Comparison of ENCODE assay signal across 20 mouse cellular contexts in the genomic region with DNA sequence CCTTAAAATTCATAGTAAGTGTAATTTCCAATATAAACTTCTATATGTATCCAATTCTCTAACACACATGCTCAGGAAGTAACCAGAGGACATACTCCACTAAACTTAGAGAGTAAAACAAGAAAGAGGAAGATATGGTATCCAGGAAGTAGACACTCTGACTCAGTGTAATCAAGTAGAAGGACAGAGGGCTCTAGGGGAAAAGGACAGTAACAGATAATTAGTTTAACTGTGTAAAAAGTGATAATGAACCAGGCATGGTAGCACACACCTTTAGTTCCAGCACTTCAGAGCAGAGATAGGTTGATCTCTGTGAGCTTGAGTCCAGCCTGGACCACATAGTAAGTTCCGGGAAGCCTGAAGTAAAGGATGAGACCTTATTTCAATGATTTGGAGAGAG. TPM values are rescaled to one million over a fixed set of nuclear protein-coding genes. Genes with fewer than 3 reads are reported as not detected.
DNase-seq lines count a peak whose midpoint lies in the region; ATAC-seq and TF ChIP-seq lines count a peak whose summit lies in the region.
"Had no signal": no experiment of that assay in that cellular context is flagged by ENCODE, and none has a peak within 500 bp of the region (broad histone marks: within the 10 kb centered on the region; RNA-seq: fewer than 3 reads in every experiment).

No protein-coding gene starts in this region.

- no peak overlapping the region for H3K4me3 ChIP-seq in testis, adult 2 months (ENCODE audit: control insufficient read depth, low read depth, low read length)
- H3K4me3 ChIP-seq: embryonic facial prominence, embryonic 15.5 days; erythroblast, embryonic 14.5 days; forebrain, embryonic 10.5 days; heart, adult 2 months; heart, embryonic 15.5 days; hindbrain, embryonic 13.5 days had no signal

- no peaks in the 10 kb centered on the region for H3K27me3 ChIP-seq in testis, adult 2 months (ENCODE audit: control insufficient read depth, insufficient read depth, low read length)
- H3K27me3 ChIP-seq: embryonic facial prominence, embryonic 15.5 days; heart, embryonic 15.5 days; hindbrain, embryonic 13.5 days had no signal

- 0 out of 2 replicates have a peak overlapping the region, but pooled peaks have one; percentile 8 for H3K27ac ChIP-seq in testis, adult 2 months (ENCODE audit: control insufficient read depth, insufficient read depth, low read depth, low read length)
- H3K27ac ChIP-seq: embryonic facial prominence, embryonic 15.5 days; forebrain, embryonic 10.5 days; heart, adult 2 months; heart, embryonic 15.5 days; hindbrain, embryonic 13.5 days; hindbrain, postnatal 0 days had no signal

- DNase-seq in testis, postnatal 14 days (ENCODE audit: low spot score): no peak
- no peak for DNase-seq in right cerebral cortex, postnatal 14 days
- no peak for DNase-seq in urinary bladder, postnatal 10 days (ENCODE audit: low spot score)
- DNase-seq: adrenal gland, postnatal 14 days; cerebellum, adult 18-20 months; cerebellum, adult 9-11 months; embryo, embryonic 11 days; gastrocnemius, postnatal 10 days; heart, adult 2 months; heart, postnatal 14 days had no signal

- peak; percentile 72; the same call in 1 of the 2 replicates for ATAC-seq in common myeloid progenitor, adult 5-6 weeks (replicated peaks; ENCODE audit: low read depth, poor library complexity, severe bottlenecking)
- peak; percentile 58 for ATAC-seq in megakaryocyte progenitor cell, adult 5-6 weeks (replicated peaks; ENCODE audit: poor library complexity)
- ATAC-seq: forebrain, embryonic 14.5 days; hindbrain, postnatal 0 days had no signal

- TF ChIP-seq CTCF in testis, adult 2 months (IDR thresholded peaks at IDR 0.05; ENCODE audit: control insufficient read depth, insufficient read depth, insufficient replicate concordance, low read depth, low read length): no peak

- no peaks in the 10 kb centered on the region; the same call in 1 of the 2 replicates for H3K4me1 ChIP-seq in testis, adult 2 months (ENCODE audit: control insufficient read depth, insufficient read depth, low read length)
- H3K4me1 ChIP-seq: embryonic facial prominence, embryonic 15.5 days; forebrain, embryonic 10.5 days; heart, embryonic 15.5 days; hindbrain, embryonic 13.5 days had no signal

- no peak for TF ChIP-seq POLR2A in testis, adult 2 months (IDR thresholded peaks at IDR 0.05; ENCODE audit: control insufficient read depth, low read depth, low read length)

- H3K36me3 ChIP-seq in testis, adult 2 months (ENCODE audit: control insufficient read depth, insufficient read depth, low read length): no peaks in the 10 kb centered on the region
- H3K36me3 ChIP-seq: embryonic facial prominence, embryonic 15.5 days; forebrain, embryonic 10.5 days; heart, embryonic 15.5 days; hindbrain, embryonic 13.5 days had no signal

RNA-seq across cellular contexts. Expression of gene Cul4b, which starts 5.1 kb away (rescaled TPM):
- 11.6 and 13.8 TPM in 2 replicates for polyA plus RNA-seq in testis, adult 2 months (2012; rRNA removed)
- 65.5 and 70.0 TPM in 2 replicates for total RNA-seq in common myeloid progenitor, adult 5-6 weeks (2017)
- 61.3 and 67.4 TPM in 2 replicates for total RNA-seq in megakaryocyte progenitor cell, adult 5-6 weeks (2015)
- total RNA-seq in megakaryocyte progenitor cell, adult 5-6 weeks (2017): 59.2 and 67.7 TPM in 2 replicates

RNA-seq across cellular contexts. Expression of gene Mcts1, which starts 19.2 kb away (rescaled TPM):
- 2.1 and 3.0 TPM in 2 replicates for polyA plus RNA-seq in testis, adult 2 months (2012; rRNA removed)
- 48.8 and 50.3 TPM in 2 replicates for total RNA-seq in common myeloid progenitor, adult 5-6 weeks (2017)
- 112 and 140 TPM in 2 replicates for total RNA-seq in megakaryocyte progenitor cell, adult 5-6 weeks (2015)
- total RNA-seq in megakaryocyte progenitor cell, adult 5-6 weeks (2017): 42.1 and 46.7 TPM in 2 replicates

RNA-seq across cellular contexts. Expression of gene C1galt1c1, which starts 53.7 kb away (rescaled TPM):
- 1.3 and 1.7 TPM in 2 replicates for polyA plus RNA-seq in testis, adult 2 months (2012; rRNA removed)
- total RNA-seq in common myeloid progenitor, adult 5-6 weeks (2017): 26.7 and 38.4 TPM in 2 replicates
- 72.7 and 90.6 TPM in 2 replicates for total RNA-seq in megakaryocyte progenitor cell, adult 5-6 weeks (2015)
- total RNA-seq in megakaryocyte progenitor cell, adult 5-6 weeks (2017): 88.5 and 99.7 TPM in 2 replicates
